Mouse (Mus musculus) hindbrain, embryonic 15.5 days (tissue): ENCODE data around the gene Wdr4. TPM values are rescaled to one million over a fixed set of nuclear protein-coding genes. Genes with fewer than 3 reads are reported as not detected.

Experiments
- ATAC-seq: fragments of 200-750 bp; cut with Nextera tagmentation; 2 replicates; pipeline ENCODE4 v1.8.0; 2017; ENCODE audit warnings: low read depth, moderate number of reproducible peaks, moderate TSS enrichment; ENCODE audit not compliant: low FRiP score
- H3K27ac ChIP-seq: fragments of 300-500 bp; sonication (generic); replicated peaks from 2 replicates; pipeline ENCODE4 v1.5.1; 2015; ENCODE audit warnings: mild to moderate bottlenecking, inconsistent platforms
- H3K27me3 ChIP-seq: fragments of 300-500 bp; sonication (generic); 2 replicates; pipeline ENCODE4 v1.6.1; 2015; ENCODE audit warnings: control low read depth, inconsistent platforms
- H3K36me3 ChIP-seq: fragments of 300-500 bp; sonication (generic); 2 replicates; pipeline ENCODE4 v1.6.1; 2015; ENCODE audit warnings: control low read depth, inconsistent platforms
- H3K4me1 ChIP-seq: fragments of 300-500 bp; sonication (generic); replicated peaks from 2 replicates; pipeline ENCODE4 v1.6.1; 2015; ENCODE audit warnings: control low read depth, inconsistent platforms
- H3K4me2 ChIP-seq: fragments of 300-500 bp; sonication (generic); 2 replicates; pipeline ENCODE4 v1.6.1; 2015; ENCODE audit warnings: moderate library complexity, mild to moderate bottlenecking, inconsistent platforms
- H3K4me3 ChIP-seq: fragments of 300-500 bp; sonication (generic); 2 replicates; pipeline ENCODE4 v1.5.1; 2015; ENCODE audit warnings: mild to moderate bottlenecking, inconsistent platforms
- H3K9ac ChIP-seq: fragments of 300-500 bp; sonication (generic); 2 replicates; pipeline ENCODE4 v1.6.1; 2015; ENCODE audit warnings: inconsistent platforms
- H3K9me3 ChIP-seq: fragments of 300-500 bp; sonication (generic); 2 replicates; pipeline ENCODE4 v1.6.1; 2016; ENCODE audit warnings: control low read depth, inconsistent platforms
- WGBS: fragments of 180-500 bp; shearing (Covaris S2); methylation state at CpG from one replicate; pipeline ENCODE4 v1.1.7; 2015; 5-methylcytosine and 5-hydroxymethylcytosine counted together
- polyA plus RNA-seq: library from polyadenylated mRNA; unstranded; fragments of >200 nt; fragmentation: Nextera tagmentation; extraction: Ambion mirVana; gene quantifications from 2 replicates; pipeline ENCODE4 v1.2.1, GENCODE M21; 2015

The Wdr4 gene
- polyA plus RNA-seq, 1 experiment from 2014 or later = 38.1 TPM

- Histone ChIP-seq H3K4me1 (peaks cover 16% of the 10 kb centered on the region), H3K36me3 (peaks cover 36% of the 10 kb centered on the region), H3K27me3 (no peaks in the 10 kb centered on the region), H3K4me2 (no peak overlapping the region), H3K27ac (no peak overlapping the region), H3K9me3 (no peaks in the 10 kb centered on the region), H3K4me3 (no peak overlapping the region), H3K9ac (no peak overlapping the region)
- WGBS = 88% methylated on average over 14 of the region's 14 CpGs
- no peak for ATAC-seq
Measured at GRCm38 (mm10) chr17:31531441-31532158, 11.8 kb upstream of the Wdr4 start.

DNA sequence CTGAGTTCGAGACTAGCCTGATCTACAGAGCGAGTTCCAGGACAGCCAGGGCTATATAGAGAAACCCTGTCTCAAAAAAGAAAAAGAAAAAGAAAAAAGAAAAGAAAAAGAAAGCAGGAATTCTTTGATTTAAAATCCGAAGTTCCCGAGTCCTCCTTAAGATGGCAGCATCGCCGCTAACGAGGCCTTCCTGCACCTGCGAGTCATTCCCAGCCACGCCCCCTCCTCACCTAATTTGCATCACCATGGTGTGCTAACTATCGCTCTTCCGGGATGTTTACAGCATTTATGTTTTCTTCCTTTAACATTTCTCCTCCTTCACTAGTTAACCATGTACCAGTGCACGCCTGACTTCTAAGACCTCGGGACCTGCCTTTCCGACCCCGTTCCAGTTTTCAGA lies 9.5 kb upstream of the Wdr4 start:
- peak; percentile 49; the same call in 1 of the 2 replicates for ATAC-seq

DNA sequence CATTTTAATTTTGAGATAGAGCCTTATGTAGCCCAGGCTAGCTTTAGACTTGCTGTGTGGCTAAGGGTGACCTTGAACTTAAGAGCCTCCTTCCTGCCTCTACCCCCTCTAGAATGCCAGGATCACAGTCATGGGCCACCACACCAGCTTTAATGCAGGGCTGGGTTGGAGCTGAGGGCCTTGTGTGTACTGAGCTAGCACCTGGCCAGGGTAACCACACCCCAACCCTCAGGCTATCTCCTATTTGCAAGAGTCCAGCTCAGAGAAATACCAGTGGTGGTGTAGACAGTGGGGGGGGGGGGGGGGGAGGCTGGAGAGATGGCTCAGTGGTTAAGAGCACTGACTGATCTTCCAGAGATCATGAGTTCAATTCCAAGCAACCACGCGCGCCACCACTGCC lies 6.0 kb upstream of the Wdr4 start:
- Histone ChIP-seq H3K4me1 (peaks cover 28% of the 10 kb centered on the region), H3K9ac (no peak overlapping the region), H3K4me2 (no peak overlapping the region), H3K27ac (no peak overlapping the region), H3K36me3 (peaks cover 28% of the 10 kb centered on the region), H3K27me3 (no peaks in the 10 kb centered on the region), H3K4me3 (no peak overlapping the region), H3K9me3 (no peaks in the 10 kb centered on the region)
- no peak for ATAC-seq
- 100% methylated on average over 3 of the region's 3 CpGs for WGBS

More for the DNA sequence above, 9.5 kb upstream of the Wdr4 start:
- Histone ChIP-seq H3K4me3 (no peak overlapping the region), H3K9me3 (no peaks in the 10 kb centered on the region), H3K4me1 (0 out of 2 replicates have a peak, but pooled peaks cover 3% of the 10 kb centered on the region), H3K27ac (no peak overlapping the region), H3K9ac (no peak overlapping the region), H3K4me2 (0 out of 2 replicates have a peak overlapping the region, but pooled peaks have one; percentile 6), H3K36me3 (peaks cover 37% of the 10 kb centered on the region), H3K27me3 (no peaks in the 10 kb centered on the region)
- 27% methylated on average over 15 of the region's 15 CpGs for WGBS

DNA sequence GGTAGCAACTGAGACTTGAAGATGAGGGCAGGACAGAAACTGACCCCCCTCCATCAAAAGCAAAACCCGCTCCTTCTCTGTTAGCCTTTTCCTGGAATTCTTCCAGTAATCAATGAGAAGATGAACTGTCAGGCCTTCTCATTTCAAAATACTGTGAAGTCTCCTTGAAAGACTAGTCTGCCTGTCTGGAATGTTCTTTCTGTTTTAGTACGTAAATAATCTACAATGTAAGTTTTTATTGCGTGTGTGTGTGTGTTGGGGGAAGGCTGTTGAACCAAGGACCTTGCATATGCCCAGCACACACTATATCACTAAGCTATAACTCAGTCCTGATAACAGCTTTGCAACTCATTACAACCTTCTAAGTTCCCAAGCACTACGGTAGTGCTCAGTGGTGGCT lies 5.3 kb upstream of the Wdr4 start:
- peaks cover 33% of the 10 kb centered on the region for H3K4me1 ChIP-seq
- no peak for ATAC-seq
- peaks cover 24% of the 10 kb centered on the region for H3K36me3 ChIP-seq
- no peak overlapping the region for H3K27ac ChIP-seq
- 93% methylated on average over 4 of the region's 4 CpGs for WGBS
- no peaks in the 10 kb centered on the region for H3K27me3 ChIP-seq
- H3K9ac ChIP-seq = no peak overlapping the region
- no peak overlapping the region for H3K4me2 ChIP-seq
- no peak overlapping the region for H3K4me3 ChIP-seq
- H3K9me3 ChIP-seq = no peaks in the 10 kb centered on the region

- Histone ChIP-seq H3K4me1 (peaks cover 44% of the 10 kb centered on the region), H3K27me3 (no peaks in the 10 kb centered on the region), H3K4me3 (no peak overlapping the region), H3K9ac (no peak overlapping the region), H3K4me2 (peak overlapping the region; percentile 63), H3K9me3 (no peaks in the 10 kb centered on the region), H3K36me3 (peaks cover 7% of the 10 kb centered on the region), H3K27ac (peak overlapping the region; percentile 90)
- WGBS = 58% methylated on average over 6 of the region's 6 CpGs
- no peak for ATAC-seq
Measured at GRCm38 (mm10) chr17:31521948-31522347, 2.2 kb upstream of the Wdr4 start.

- Histone ChIP-seq H3K4me3 (peak overlapping the region; percentile 66), H3K27ac (peak overlapping the region; percentile 90), H3K9me3 (no peaks in the 10 kb centered on the region), H3K9ac (peak overlapping the region; percentile 68; the same call in 1 of the 2 replicates), H3K27me3 (no peaks in the 10 kb centered on the region), H3K4me1 (peaks cover 44% of the 10 kb centered on the region), H3K4me2 (peak overlapping the region; percentile 63), H3K36me3 (0 out of 2 replicates have a peak, but pooled peaks cover 3% of the 10 kb centered on the region)
- WGBS = 10% methylated on average over 3 of the region's 3 CpGs
- ATAC-seq = no peak
Measured at GRCm38 (mm10) chr17:31520895-31521294, 1.1 kb upstream of the Wdr4 start.

GRCm38 (mm10) chr17:31519344-31519945 lies 335 bp downstream of the Wdr4 start:
- Histone ChIP-seq H3K9ac (no peak overlapping the region), H3K4me3 (peak overlapping the region; percentile 66), H3K4me1 (peaks cover 44% of the 10 kb centered on the region), H3K27me3 (no peaks in the 10 kb centered on the region), H3K36me3 (0 out of 2 replicates have a peak, but pooled peaks cover 3% of the 10 kb centered on the region), H3K9me3 (no peaks in the 10 kb centered on the region), H3K27ac (peak overlapping the region; percentile 90), H3K4me2 (peak overlapping the region; percentile 63)
- WGBS = 4% methylated on average over 7 of the region's 7 CpGs
- ATAC-seq = peak; percentile 72

DNA sequence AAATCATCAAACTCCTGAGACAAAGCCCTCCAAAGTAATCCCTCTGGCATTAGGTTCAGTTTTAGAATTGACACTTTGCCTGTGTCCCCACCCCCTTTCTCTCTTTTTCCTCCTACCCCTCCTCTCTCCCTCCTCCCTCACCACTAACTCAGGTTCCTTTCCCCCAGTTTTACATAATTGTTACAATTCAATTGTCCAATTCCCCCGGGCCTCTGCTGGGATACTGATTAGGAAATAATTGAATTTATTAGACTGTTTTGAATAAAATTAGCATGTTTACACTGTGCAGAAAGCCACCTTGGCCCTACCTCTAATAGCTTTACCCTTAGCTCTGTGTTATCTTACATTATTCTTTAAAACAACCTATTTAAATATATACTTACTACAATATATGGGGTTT lies 5.1 kb downstream of the Wdr4 start:
- Histone ChIP-seq H3K27ac (no peak overlapping the region), H3K4me3 (no peak overlapping the region), H3K4me1 (peaks cover 29% of the 10 kb centered on the region), H3K36me3 (0 out of 2 replicates have a peak, but pooled peaks cover under 1% of the 10 kb centered on the region), H3K9me3 (no peaks in the 10 kb centered on the region), H3K9ac (no peak overlapping the region), H3K4me2 (no peak overlapping the region), H3K27me3 (no peaks in the 10 kb centered on the region)
- ATAC-seq = no peak
- WGBS = 63% methylated on average over 1 of the region's 1 CpGs

DNA sequence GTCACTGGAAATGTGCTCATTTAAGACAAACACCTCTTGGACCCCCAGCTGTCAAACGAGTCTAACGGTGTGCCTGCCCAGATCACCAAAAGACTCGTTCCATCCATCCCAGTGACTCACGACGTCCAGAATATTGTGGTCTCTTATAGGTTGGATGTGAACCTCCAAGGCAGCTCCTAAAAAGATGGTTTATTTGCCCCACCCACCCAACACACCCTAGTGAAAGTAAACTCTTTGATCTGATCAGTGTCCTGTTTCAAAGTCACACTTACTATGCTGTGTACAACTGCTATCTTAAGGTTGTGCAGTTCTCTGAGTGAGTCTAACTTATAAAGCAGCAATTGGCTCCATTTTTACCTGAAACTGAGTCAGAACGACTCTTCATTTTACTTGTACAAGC lies 7.2 kb downstream of the Wdr4 start:
- Histone ChIP-seq H3K9me3 (no peaks in the 10 kb centered on the region), H3K4me3 (peak overlapping the region; percentile 91), H3K27ac (peak overlapping the region; percentile 89), H3K36me3 (peaks cover 18% of the 10 kb centered on the region), H3K27me3 (no peaks in the 10 kb centered on the region), H3K4me1 (peaks cover 15% of the 10 kb centered on the region), H3K9ac (peak overlapping the region; percentile 65), H3K4me2 (peak overlapping the region; percentile 82)
- WGBS = 20% methylated on average over 6 of the region's 6 CpGs
- ATAC-seq = no peak

- Histone ChIP-seq H3K4me2 (peak overlapping the region; percentile 82), H3K9me3 (no peaks in the 10 kb centered on the region), H3K27me3 (no peaks in the 10 kb centered on the region), H3K27ac (peak overlapping the region; percentile 89), H3K4me3 (peak overlapping the region; percentile 91), H3K9ac (peak overlapping the region; percentile 65), H3K4me1 (peaks cover 15% of the 10 kb centered on the region), H3K36me3 (peaks cover 24% of the 10 kb centered on the region)
- WGBS = under 1% methylated on average over 51 of the region's 56 CpGs
- ATAC-seq = peak; percentile 97
Measured at GRCm38 (mm10) chr17:31511792-31512495, 7.8 kb downstream of the Wdr4 start.

- Histone ChIP-seq H3K4me2 (peak overlapping the region; percentile 82), H3K4me1 (peaks cover 15% of the 10 kb centered on the region), H3K36me3 (peaks cover 24% of the 10 kb centered on the region), H3K9ac (no peak overlapping the region), H3K4me3 (peak overlapping the region; percentile 91; the same call in 1 of the 2 replicates), H3K27me3 (no peaks in the 10 kb centered on the region), H3K9me3 (no peaks in the 10 kb centered on the region), H3K27ac (no peak overlapping the region)
- ATAC-seq = no peak
- 93% methylated on average over 6 of the region's 6 CpGs for WGBS
Measured at GRCm38 (mm10) chr17:31510944-31511343, 8.8 kb downstream of the Wdr4 start.

- peaks cover 37% of the 10 kb centered on the region for H3K36me3 ChIP-seq
- H3K27ac ChIP-seq = no peak overlapping the region
- 89% methylated on average over 7 of the region's 7 CpGs for WGBS
- no peaks in the 10 kb centered on the region for H3K27me3 ChIP-seq
- H3K4me2 ChIP-seq = no peak overlapping the region
- H3K4me3 ChIP-seq = no peak overlapping the region
- H3K9ac ChIP-seq = no peak overlapping the region
- H3K4me1 ChIP-seq = peaks cover 5% of the 10 kb centered on the region
- no peaks in the 10 kb centered on the region for H3K9me3 ChIP-seq
- ATAC-seq = no peak
Measured at GRCm38 (mm10) chr17:31506282-31506681, 13.5 kb downstream of the Wdr4 start.
